Mouse (Mus musculus) MEL-GATA-1-ER (cell line): ENCODE data around the gene Gm4450.
A peak's percentile ranks its signal among the peaks of the same experiment; 100 is the strongest.
"Not testable (repeated sequence)": the region's sequence is repeated elsewhere in the genome, so short reads cannot be mapped to it uniquely, and the experiment has no call there.

ENCODE experiments used
- DNase-seq: peaks from one replicate; pipeline ENCODE4 v3.0.0-alpha.2; 2012; ENCODE audit warnings: low read depth; ENCODE audit errors: extremely low read depth

Gene Gm4450

GRCm38 (mm10) chr3:98418991-98419785 is 37.7 kb downstream of the Gm4450 start:
- DNase-seq = no peak

- DNase-seq = peak; percentile 80
Measured at GRCm38 (mm10) chr3:98417328-98417727, 39.6 kb downstream of the Gm4450 start.

- no peak for DNase-seq
Measured at GRCm38 (mm10) chr3:98416426-98417250, 40.3 kb downstream of the Gm4450 start.

GRCm38 (mm10) chr3:98414296-98414695 is 42.6 kb downstream of the Gm4450 start:
- DNase-seq = no peak

DNA sequence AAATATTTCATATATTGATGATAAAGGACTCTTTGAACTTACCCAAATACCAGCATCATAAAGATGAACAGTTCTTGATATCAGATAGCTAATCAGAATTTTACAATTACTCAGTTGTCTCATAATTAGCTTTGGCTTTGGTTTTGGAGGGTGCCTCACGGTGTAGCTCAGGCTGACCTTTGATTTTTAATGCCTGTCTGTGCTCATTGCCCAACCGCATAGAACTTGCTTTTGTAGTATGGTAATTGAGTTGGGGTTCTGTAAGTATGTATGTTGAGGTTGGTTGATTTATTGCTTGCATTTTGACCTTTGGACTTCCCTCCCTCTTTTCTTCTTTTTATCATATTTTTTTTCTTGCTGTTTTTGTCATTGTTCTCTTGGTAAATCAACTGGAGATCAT is 43.2 kb downstream of the Gm4450 start:
- no peak for DNase-seq

- DNase-seq = not testable (repeated sequence)
Measured at GRCm38 (mm10) chr3:98410619-98411580, 46.0 kb downstream of the Gm4450 start.

DNA sequence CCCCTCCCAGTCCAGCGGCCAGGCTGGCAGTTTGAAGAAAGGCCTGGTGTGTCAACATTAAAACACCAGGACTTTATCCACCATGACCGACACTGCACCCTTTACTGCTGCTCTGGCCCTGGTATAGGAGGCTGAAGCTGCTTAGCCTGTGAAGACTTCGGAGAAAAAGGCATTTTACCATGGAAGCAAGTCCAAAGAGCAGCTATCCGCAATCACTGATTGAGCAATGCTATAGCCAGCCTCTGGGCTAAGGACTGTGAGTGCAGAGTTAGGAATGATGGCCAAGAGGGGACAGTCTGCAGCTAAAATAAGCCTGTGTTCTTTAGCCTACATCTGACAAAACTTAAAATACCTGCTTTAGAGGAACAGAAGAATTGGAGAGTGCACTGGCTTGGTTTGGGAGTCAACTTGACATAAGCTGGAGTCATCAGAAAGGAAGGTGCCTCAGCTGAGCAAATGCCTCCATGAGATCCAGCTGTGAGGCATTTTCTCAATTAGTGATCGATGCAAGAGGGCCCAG is 49.6 kb downstream of the Gm4450 start:
- not testable (repeated sequence) for DNase-seq

GRCm38 (mm10) chr3:98406569-98407144 is 50.3 kb downstream of the Gm4450 start:
- not testable (repeated sequence) for DNase-seq

DNA sequence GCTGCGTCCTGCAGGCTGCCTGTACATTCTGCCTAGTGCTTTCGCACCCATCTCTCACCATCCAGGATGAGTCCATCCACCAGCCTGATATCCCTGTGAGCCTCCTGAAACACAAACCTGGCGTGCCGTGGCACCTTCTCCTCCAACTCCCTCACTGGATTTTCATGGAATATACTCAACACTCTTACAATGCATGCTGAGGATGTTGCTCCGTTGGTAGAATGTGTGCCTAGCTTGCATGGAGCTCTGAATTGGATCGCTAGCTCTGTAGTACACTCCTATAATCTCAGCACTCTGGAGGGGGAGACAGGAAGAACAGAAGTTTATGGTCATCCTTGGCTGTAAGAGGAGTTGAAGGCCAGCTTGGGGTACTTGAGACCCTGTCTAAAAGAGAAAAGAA is 51.0 kb downstream of the Gm4450 start:
- DNase-seq = not testable (repeated sequence)

- not testable (repeated sequence) for DNase-seq
Measured at GRCm38 (mm10) chr3:98404268-98404895, 52.5 kb downstream of the Gm4450 start.
